Mouse (Mus musculus): ENCODE data around the gene Six6. TPM values are rescaled to one million over a fixed set of nuclear protein-coding genes. Genes with fewer than 3 reads are reported as not detected.

The Six6 gene
- total RNA-seq (2014; rRNA removed) (0.22 TPM in 1 of 2 replicates, not detected in the other), polyA plus RNA-seq (2015; fragmentation: Nextera tagmentation; extraction: Ambion mirVana) (not detected in 2 replicates)

- DNase-seq (ENCODE audit: low spot score), result no peak
- no peak for ATAC-seq
- Histone ChIP-seq H3K27me3 (ENCODE audit: insufficient read depth, low read length) (peaks cover 83% of the 10 kb centered on the region), H3K4me1 (ENCODE audit: insufficient read depth, low read length) (no peaks in the 10 kb centered on the region), H3K27ac (no peak within 1 kb of the TSS), H3K36me3 (ENCODE audit: insufficient read depth, low read length) (no peaks in the 10 kb centered on the region), H3K9me3 (ENCODE audit: low read length) (no peaks in the 10 kb centered on the region), H3K4me3 (ENCODE audit: low read length) (peak within 1 kb of the TSS; percentile 6; the same call in 1 of the 2 replicates), H3K4me2 (ENCODE audit: low read depth, low read length) (peak within 1 kb of the TSS; percentile 16; the same call in 1 of the 2 replicates), H3K9ac (replicated peaks; ENCODE audit: low read length) (no peak within 1 kb of the TSS)
- WGBS, result under 1% methylated on average over 28 of the region's 28 CpGs
- no peak for TF ChIP-seq CTCF (IDR thresholded peaks at IDR 0.05; ENCODE audit: low read depth)
These were observed at the start of gene Six6 for GRCm38 (mm10) chr12:72939616-72940015. Six6 (plus strand) TSS chr12:72939892.

- DNase-seq (ENCODE audit: low spot score), result peak; percentile 51
- TF ChIP-seq CTCF (IDR thresholded peaks at IDR 0.05; ENCODE audit: low read depth), result no peak
- Histone ChIP-seq H3K4me1 (ENCODE audit: insufficient read depth, low read length) (no peaks in the 10 kb centered on the region), H3K4me3 (ENCODE audit: low read length) (peak overlapping the region; percentile 38), H3K27ac (no peak overlapping the region), H3K36me3 (ENCODE audit: insufficient read depth, low read length) (no peaks in the 10 kb centered on the region), H3K4me2 (ENCODE audit: low read depth, low read length) (peak overlapping the region; percentile 60), H3K9me3 (ENCODE audit: low read length) (no peaks in the 10 kb centered on the region), H3K9ac (replicated peaks; ENCODE audit: low read length) (peak overlapping the region; percentile 50), H3K27me3 (ENCODE audit: insufficient read depth, low read length) (no peaks in the 10 kb centered on the region)
- WGBS, result 17% methylated on average over 40 of the region's 48 CpGs
- ATAC-seq, result peak; percentile 66
These were observed 22.3 kb upstream of the Six6 start for GRCm38 (mm10) chr12:72917159-72917993.

GRCm38 (mm10) chr12:72936751-72937150, 2.9 kb upstream of the Six6 start:
- 24% methylated on average over 8 of the region's 8 CpGs for WGBS
- no peak overlapping the region for H3K4me3 ChIP-seq (ENCODE audit: low read length)
- no peak overlapping the region for H3K9ac ChIP-seq (replicated peaks; ENCODE audit: low read length)
- peaks cover 63% of the 10 kb centered on the region for H3K27me3 ChIP-seq (ENCODE audit: insufficient read depth, low read length)
- DNase-seq (ENCODE audit: low spot score) (no peak), ATAC-seq (no peak)
- no peaks in the 10 kb centered on the region for H3K36me3 ChIP-seq (ENCODE audit: insufficient read depth, low read length)
- no peaks in the 10 kb centered on the region for H3K4me1 ChIP-seq (ENCODE audit: insufficient read depth, low read length)
- H3K27ac ChIP-seq, result no peak overlapping the region
- no peak for TF ChIP-seq CTCF (IDR thresholded peaks at IDR 0.05; ENCODE audit: low read depth)
- no peak overlapping the region for H3K4me2 ChIP-seq (ENCODE audit: low read depth, low read length)
- H3K9me3 ChIP-seq (ENCODE audit: low read length), result no peaks in the 10 kb centered on the region

- no peak overlapping the region for H3K9ac ChIP-seq (replicated peaks; ENCODE audit: low read length)
- WGBS, result 3% methylated on average over 19 of the region's 19 CpGs
- H3K36me3 ChIP-seq (ENCODE audit: insufficient read depth, low read length), result no peaks in the 10 kb centered on the region
- no peak overlapping the region for H3K27ac ChIP-seq
- H3K4me3 ChIP-seq (ENCODE audit: low read length), result no peak overlapping the region
- no peak overlapping the region for H3K4me2 ChIP-seq (ENCODE audit: low read depth, low read length)
- no peak for TF ChIP-seq CTCF (IDR thresholded peaks at IDR 0.05; ENCODE audit: low read depth)
- H3K9me3 ChIP-seq (ENCODE audit: low read length), result no peaks in the 10 kb centered on the region
- H3K27me3 ChIP-seq (ENCODE audit: insufficient read depth, low read length), result peaks cover 70% of the 10 kb centered on the region
- ATAC-seq (no peak), DNase-seq (ENCODE audit: low spot score) (no peak)
- H3K4me1 ChIP-seq (ENCODE audit: insufficient read depth, low read length), result no peaks in the 10 kb centered on the region
These were observed 2.1 kb upstream of the Six6 start for GRCm38 (mm10) chr12:72937537-72938120.

GRCm38 (mm10) chr12:72938176-72938575, 1.5 kb upstream of the Six6 start:
- ATAC-seq (no peak), DNase-seq (ENCODE audit: low spot score) (no peak)
- Histone ChIP-seq H3K27me3 (ENCODE audit: insufficient read depth, low read length) (peaks cover 75% of the 10 kb centered on the region), H3K4me1 (ENCODE audit: insufficient read depth, low read length) (no peaks in the 10 kb centered on the region), H3K9me3 (ENCODE audit: low read length) (no peaks in the 10 kb centered on the region), H3K4me3 (ENCODE audit: low read length) (no peak overlapping the region), H3K36me3 (ENCODE audit: insufficient read depth, low read length) (no peaks in the 10 kb centered on the region), H3K27ac (no peak overlapping the region), H3K4me2 (ENCODE audit: low read depth, low read length) (no peak overlapping the region), H3K9ac (replicated peaks; ENCODE audit: low read length) (no peak overlapping the region)
- TF ChIP-seq CTCF (IDR thresholded peaks at IDR 0.05; ENCODE audit: low read depth), result no peak
- WGBS, result 3% methylated on average over 13 of the region's 13 CpGs

- WGBS, result 4% methylated on average over 14 of the region's 14 CpGs
These were observed 847 bp upstream of the Six6 start for GRCm38 (mm10) chr12:72938600-72939490.

More at GRCm38 (mm10) chr12:72938600-72939490, 847 bp upstream of the Six6 start:
- TF ChIP-seq CTCF (IDR thresholded peaks at IDR 0.05; ENCODE audit: low read depth), result no peak
- H3K27me3 ChIP-seq (ENCODE audit: insufficient read depth, low read length), result peaks cover 82% of the 10 kb centered on the region
- H3K9ac ChIP-seq (replicated peaks; ENCODE audit: low read length), result no peak overlapping the region
- no peaks in the 10 kb centered on the region for H3K9me3 ChIP-seq (ENCODE audit: low read length)
- DNase-seq (ENCODE audit: low spot score), result no peak
- H3K4me2 ChIP-seq (ENCODE audit: low read depth, low read length), result no peak overlapping the region
- no peak for ATAC-seq
- H3K27ac ChIP-seq, result no peak overlapping the region
- H3K4me1 ChIP-seq (ENCODE audit: insufficient read depth, low read length), result no peaks in the 10 kb centered on the region
- no peaks in the 10 kb centered on the region for H3K36me3 ChIP-seq (ENCODE audit: insufficient read depth, low read length)
- H3K4me3 ChIP-seq (ENCODE audit: low read length), result no peak overlapping the region

All from hindbrain, postnatal 0 days (tissue).